Mouse (Mus musculus) right cerebral cortex, postnatal 36 days (tissue): ENCODE measurements at regions not wholly inside any gene's neighbourhood (a gene's known extent, or its start where the extent isn't known, plus 50 kb on each side); places are given as distances from the start of the nearest gene placed in this dataset.

ENCODE experiments used
- DNase-seq, 2 experiments: peaks; one replicate each; pipeline ENCODE4 v3.0.0; 2022; ENCODE audit warnings: low spot score in 2 of 2, mixed read lengths in 1 of 2

GRCm38 (mm10) chr12:16141193-16141592 is 324.5 kb upstream of the Trib2 start:
- no peak for DNase-seq

DNA sequence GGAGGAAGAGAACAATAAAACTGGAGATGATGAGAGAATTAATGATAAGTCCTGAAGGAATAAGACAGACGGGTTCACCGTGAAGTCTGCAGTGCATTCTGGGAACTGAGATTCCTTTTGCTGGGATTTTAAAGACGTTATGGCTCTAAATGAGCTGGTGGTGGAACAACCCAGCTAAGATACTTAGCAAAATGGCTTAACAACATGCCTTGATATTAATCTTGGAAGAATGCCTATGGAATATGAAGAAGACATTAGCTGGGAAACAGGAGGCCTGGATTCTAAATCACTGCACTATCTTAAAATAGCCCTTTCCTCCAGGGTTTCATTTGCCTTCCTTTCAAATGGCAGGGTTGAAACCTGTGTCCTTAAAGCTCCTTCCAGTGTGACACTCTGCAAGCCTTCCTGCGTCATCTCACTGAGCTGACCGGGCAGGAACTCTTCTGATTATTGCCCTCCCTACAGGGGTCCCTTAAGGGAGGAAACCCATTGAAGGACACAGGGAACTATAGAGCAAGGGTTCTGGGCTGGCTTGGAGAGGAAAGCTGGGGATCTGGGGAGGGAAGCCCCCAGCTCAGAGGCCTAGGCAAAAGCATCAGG is 323.9 kb upstream of the Trib2 start:
- no peak for DNase-seq

GRCm38 (mm10) chr12:16139152-16139551 is 322.4 kb upstream of the Trib2 start:
- DNase-seq: no peak

- DNase-seq: no peak
Observed at GRCm38 (mm10) chr12:16137801-16138200, 321.1 kb upstream of the Trib2 start.

DNA sequence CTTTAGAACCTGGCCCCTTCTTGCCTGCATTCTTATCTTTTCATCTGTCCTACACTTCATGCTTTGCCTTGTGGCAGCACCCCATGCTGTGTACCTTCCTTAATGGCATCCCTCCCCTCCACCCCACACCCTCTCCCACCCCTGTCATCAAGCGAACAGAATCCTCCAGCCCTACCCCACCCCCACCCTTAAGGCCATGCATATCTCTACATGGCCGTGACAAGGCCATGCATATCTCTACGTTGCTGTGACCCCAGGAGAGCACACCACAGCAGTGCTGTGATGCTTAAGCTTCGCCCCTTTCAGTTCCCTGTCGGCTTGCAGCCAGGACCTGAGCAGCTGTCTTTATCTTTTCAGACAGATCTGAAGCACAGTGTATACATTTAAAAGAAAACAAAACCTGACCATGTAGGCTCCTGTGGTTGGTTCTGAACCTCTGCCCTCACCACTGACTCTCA is 319.5 kb upstream of the Trib2 start:
- no peak for DNase-seq

GRCm38 (mm10) chr12:16135602-16136213 is 319.0 kb upstream of the Trib2 start:
- peak; percentile 72 to 76 for DNase-seq

GRCm38 (mm10) chr12:16134446-16134845 is 317.7 kb upstream of the Trib2 start:
- DNase-seq: no peak

DNA sequence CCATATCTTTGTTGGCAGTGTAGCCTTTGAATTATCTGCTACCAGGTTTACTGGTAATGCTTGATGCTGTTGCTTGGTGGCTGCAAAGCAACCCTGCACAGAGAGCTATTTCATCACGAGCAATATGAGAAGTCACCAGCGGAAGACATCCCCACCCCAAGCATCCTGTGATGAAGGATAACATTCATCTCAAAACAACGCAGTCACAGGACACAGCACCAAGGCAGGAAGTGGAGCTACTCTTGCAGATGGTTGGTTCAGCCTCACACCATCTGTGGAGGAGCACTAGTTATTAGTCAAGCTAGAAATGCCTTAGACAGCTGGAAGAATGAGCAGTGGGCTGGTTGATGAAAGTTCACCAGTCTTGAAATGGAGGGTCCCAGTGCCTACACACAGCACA is 316.5 kb upstream of the Trib2 start:
- DNase-seq: no peak

DNA sequence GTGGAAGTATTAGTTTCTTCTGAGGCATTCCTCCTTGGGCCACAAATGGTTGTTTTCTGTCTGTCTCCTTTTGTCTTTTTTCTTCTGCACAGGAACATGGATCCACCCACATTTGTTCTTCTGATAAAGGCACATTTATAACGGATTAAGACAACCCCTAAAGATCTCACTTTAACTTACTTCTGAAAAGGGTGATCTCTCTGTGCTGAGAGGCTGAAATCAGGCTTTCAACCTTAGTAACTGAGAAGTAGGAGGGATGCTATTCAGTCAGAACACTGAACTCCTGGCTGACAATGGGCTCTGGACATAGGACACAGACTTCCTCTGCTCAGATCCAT is 315.0 kb upstream of the Trib2 start:
- DNase-seq: no peak

DNA sequence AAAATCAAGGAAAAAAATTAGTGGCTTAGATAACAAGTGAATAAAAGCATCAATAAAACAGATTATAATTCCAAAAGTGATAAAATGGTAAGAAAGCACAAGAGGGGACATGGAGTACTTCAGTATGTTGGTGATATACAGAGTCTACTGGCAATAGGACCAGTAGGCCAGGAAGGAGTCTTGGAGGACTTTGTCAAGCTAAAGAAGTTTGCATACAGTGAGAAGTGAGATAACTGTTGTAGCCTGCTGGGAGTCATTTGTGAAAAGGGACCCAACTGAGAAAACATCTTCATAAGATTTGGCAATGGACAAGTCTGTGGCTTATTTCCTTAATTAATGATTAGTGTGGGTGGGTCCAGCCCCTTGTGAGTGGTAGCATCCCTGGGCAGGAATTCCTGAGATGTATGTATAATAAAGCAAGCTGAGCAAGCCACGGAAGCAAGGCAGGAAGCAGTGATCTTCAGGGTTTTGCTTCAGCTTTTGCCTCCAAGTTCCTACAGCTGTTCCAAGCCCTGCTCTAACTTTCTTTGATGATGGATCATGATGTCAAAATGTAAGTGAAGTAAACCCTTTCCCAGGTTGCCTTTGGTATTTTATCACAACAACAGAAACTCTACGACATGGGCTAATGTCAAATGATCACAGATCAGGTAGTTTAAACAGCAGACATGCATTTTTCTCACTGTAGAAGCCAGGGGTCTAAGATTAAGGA is 314.5 kb upstream of the Trib2 start:
- DNase-seq: no peak

DNA sequence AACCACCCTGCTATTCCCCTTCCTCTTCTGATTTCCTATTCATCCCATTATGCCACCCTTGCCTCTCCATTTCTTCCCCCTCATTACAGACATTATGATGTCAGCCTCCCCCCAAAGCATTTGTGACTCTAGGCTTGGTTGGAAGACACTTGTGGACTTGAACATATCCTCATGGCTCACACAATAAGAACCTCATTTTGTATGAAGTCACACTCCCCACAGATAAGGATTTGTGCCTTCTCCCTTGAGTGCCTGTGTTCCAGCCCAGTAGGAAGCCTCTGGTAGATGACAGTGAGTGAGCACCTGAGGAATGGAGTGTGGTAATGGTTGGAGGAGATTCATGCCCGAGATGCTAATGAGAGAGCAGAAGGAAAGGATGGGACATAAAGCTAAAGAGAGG is 313.9 kb upstream of the Trib2 start:
- no peak for DNase-seq

DNA sequence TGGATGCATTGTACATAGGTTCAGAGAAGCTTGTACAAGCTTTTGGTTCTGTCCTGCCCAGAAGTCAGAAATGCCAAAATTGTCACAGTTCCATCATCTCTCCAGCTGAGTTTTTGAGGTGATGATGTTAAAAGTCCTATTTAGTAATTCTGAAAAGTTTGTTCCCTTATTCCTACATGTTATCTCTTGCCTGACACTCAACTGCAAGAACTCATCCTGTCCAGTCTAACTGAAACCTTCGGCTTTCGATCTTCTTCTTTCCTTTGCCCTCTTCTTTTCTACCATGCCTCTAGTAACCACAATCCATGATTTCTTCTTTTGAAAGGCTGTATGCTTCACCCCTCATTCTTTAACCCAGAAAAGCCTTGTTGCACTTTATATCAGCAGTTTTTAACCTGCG is 313.2 kb upstream of the Trib2 start:
- no peak for DNase-seq

DNA sequence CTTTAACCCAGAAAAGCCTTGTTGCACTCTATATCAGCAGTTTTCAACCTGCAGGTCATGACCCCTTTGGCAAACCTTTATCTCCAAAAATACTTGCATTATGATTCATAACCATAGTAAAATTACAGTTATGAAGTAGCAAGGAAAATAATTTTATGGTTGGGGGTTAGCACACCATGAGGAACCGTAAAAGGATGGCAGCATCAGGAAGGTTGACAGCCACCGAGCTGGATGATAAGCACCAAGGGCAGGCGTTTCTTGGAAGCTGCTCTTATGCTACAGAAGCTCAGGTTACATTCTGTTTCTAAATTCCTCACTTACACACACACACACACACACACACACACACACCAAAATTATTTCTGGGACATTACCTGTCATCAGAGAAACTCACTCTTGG is 312.5 kb upstream of the Trib2 start:
- DNase-seq: no peak

GRCm38 (mm10) chr12:16124906-16125305 is 308.2 kb upstream of the Trib2 start:
- no peak for DNase-seq

GRCm38 (mm10) chr12:16122353-16123127 is 305.8 kb upstream of the Trib2 start:
- no peak for DNase-seq

- DNase-seq: no peak
Observed at GRCm38 (mm10) chr12:16121787-16122186, 305.1 kb upstream of the Trib2 start.

DNA sequence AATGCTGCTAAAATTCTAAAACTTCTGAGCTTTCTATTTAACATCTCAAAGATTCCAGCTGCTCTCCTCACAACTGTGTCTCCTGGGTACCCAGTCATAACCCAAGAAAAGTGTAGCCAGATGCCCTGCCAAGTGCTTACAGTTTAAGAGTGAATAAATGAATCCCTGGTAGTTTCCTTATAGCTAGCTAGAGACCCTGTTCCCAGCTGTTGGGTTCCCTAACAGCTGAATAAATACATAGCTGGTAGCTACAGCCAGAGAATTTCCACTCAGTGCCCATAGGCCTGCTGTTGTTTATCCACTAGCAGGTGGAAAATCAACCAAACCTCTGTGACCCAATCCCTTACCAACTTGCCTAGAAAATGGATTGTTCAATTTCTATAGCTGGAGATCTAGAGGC is 302.0 kb upstream of the Trib2 start:
- no peak for DNase-seq

DNA sequence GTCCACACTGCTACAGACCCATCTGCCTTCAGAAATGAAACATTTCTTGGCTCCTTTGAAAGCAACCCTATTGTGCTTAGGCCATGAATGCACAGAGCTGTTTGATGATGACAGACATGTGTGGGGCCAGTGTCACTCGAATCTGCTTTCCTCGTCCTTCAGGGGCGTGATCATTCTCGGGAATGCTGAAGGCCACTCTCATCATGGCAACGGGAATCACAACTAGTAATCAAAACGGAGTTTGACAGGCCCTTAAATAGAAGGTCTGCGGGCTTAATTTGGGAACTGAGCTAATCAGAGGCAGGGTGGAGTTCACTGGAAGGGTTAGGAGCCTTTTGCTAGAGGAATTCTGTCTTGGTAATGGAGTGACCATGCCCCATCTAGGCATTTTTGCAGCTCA is 290.2 kb upstream of the Trib2 start:
- DNase-seq: no peak

DNA sequence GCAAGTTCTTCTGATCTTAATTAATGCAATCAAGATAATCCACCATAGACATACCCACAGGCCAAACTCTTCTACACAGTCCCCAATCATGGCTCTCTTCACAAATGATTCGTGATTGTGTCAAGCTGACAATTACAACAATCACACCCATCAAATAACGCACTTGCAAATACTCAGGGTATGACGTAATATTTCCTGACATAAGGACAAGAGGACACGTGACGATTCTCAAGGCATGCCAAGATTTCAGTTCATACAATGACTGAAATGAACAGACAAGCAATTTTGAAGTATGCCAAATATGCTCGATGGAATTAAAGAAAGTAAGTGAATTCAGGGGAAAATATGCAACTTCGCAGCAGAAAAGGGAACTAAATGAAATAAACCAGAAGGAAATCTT is 282.1 kb upstream of the Trib2 start:
- DNase-seq: no peak

DNA sequence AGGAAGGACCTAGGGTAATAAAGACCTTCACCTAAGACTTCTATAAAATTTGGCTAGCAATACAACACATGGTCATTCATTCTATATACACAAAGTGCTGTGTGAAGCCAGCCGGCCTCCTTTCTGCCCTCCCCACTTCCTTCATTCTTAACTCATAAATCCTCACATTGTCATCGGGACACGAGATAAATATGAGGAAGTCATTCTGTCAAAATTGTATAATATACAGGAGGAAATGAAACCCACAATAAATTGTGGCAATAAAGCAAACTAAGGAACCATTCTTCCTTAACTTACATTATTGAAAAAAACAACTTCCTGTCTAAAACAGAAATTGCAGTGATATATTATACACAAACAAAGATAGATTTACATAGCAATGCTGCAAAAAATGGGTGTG is 275.9 kb upstream of the Trib2 start:
- no peak for DNase-seq

DNA sequence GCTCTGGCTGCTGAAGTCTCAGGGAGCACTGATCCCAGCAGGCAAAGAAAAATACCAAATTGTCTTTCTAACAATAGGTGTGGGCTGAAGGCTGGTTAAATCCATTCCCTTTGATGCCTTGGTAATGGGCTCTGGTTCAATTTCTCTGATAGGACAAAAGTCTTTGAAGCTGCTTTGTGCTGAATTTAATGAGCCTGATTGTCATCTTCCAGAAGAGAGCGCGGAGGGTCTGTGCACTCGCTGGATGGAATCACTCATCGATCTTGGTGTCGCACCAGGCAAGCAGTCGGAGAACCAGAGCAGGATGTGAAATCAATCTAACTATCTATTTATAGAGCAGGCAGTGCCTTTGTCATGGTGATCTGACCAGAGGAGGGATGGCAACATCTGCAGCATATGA is 274.6 kb upstream of the Trib2 start:
- no peak for DNase-seq

GRCm38 (mm10) chr12:16083176-16083575 is 266.5 kb upstream of the Trib2 start:
- no peak for DNase-seq

DNA sequence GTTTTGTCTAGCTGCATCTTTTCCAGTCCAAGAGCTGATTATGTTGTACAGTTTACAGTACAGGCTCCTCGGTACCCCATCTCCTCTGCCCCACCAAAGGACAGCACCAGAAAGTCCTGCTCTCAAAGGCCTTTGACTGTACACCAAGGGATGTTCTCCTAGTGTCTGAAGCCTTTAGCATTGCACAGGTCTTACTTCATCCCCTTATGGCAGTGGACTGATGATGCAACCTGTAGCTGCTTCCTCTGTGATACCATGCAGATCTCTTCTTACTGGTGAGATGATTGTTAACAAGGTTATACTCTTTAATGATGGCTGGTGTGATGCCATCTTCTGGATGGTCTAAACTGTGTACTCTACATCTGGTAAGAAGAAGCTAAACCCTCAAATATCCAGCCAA is 260.5 kb upstream of the Trib2 start:
- no peak for DNase-seq
